Mouse (Mus musculus) olfactory bulb, adult 2 months (tissue): ENCODE results near the gene Cyp2f2.

Experiments
- CTCF ChIP-seq: fragments of 200-500 bp; IDR thresholded peaks from 2 replicates; pipeline ENCODE4 v1.5.1; 2012; ENCODE audit warnings: low read depth, mild to moderate bottlenecking, low read length, moderate library complexity; ENCODE audit not compliant: insufficient read depth
- POLR2A ChIP-seq: fragments of 200-500 bp; IDR thresholded peaks from 2 replicates; pipeline ENCODE4 v1.6.1; 2012; ENCODE audit warnings: mild to moderate bottlenecking, low read depth, low read length, moderate library complexity; ENCODE audit not compliant: insufficient read depth

- peak; percentile 94 for TF ChIP-seq CTCF
- TF ChIP-seq POLR2A: no peak
Observed at GRCm38 (mm10) chr7:27159882-27160281, 40.2 kb downstream of the Cyp2f2 start.
